Mouse (Mus musculus): Measurements from ENCODE around the gene Traf5. TPM values are rescaled to one million over a fixed set of nuclear protein-coding genes. Genes with fewer than 3 reads are reported as not detected.

Traf5 gene
- total RNA-seq, 2 experiments from 2014 or later, result 5.6 to 8.7 TPM

DNA sequence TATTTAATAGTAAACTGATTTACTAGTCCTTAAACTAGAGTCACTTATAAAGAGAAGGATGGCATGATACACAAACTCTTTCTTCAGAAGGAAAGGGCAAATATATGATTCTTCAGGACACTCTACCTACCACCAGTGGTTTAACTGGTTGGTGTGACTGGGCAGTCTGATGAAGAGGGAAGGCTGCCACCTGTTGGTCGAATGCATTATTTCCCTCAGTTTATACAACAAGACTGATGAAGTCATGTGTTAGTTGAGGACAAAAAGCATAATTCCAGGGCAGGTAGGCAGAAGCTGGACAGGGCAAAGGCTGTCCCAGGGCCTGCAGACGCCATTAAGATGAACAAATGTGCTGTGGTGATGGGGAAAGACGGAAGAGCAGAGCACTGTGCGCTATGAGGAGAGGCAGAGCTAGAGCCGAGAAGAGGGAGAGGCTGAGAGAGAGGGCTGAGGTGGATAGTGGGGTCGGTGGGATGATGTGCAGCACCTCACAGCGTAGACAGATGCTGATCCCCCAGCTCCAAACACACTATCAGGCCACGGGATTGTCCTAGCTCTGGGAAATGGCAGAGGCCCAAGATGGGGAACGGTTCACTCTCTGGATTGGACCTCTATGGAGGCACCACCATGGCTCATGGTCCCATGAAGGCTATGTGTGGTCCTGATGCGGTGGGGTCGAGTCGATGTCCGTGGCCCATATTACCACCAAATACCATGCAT is 2.3 kb upstream of the Traf5 start:
- intact Hi-C loops (cut with DNase I), result no loop called here
- peak; percentile 66 to 72 for DNase-seq (ENCODE audit: low spot score in 2 of 2)

DNA sequence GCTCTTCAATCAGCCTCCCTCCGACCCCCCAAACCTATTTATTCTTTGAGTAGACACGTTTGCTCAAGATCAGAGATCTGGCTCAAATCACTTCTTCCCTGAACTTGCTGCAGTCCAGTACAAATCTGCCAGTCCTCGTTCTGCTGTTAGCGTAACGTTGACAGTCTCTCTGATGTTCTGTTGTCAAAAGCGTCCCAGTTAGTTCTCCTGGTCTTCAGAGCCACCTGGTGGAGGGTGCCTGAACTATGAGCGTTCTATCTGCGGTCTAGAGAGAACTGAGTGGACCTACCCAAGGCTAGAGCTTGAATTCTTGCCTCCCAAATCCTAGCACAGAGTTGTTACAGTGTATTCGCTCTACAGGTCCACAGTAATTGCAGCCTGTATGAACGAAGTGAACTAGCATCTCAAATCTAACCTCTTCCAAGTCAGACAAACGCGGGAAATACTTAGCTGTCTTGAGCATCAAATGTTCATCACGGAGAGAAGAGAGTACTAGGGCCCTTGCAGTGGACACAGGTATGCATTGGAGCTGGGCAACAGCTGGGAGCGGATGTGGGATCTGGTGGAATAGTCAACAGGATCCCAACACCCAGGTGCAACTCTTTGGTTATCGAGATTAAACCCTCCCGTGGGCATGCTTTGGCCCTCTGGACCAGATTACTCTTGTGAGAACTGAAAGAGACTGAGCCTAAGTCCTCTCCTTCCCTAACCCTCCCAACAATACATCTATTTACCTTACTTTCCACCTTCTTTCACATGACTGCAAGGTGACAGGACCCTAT is 711 bp upstream of the Traf5 start:
- intact Hi-C loops (cut with DNase I), result loop anchor here (1.0 to 2.0 kb wide), 3 partner anchors 99 to 258 kb away; no protein-coding TSS in a partner anchor

DNA sequence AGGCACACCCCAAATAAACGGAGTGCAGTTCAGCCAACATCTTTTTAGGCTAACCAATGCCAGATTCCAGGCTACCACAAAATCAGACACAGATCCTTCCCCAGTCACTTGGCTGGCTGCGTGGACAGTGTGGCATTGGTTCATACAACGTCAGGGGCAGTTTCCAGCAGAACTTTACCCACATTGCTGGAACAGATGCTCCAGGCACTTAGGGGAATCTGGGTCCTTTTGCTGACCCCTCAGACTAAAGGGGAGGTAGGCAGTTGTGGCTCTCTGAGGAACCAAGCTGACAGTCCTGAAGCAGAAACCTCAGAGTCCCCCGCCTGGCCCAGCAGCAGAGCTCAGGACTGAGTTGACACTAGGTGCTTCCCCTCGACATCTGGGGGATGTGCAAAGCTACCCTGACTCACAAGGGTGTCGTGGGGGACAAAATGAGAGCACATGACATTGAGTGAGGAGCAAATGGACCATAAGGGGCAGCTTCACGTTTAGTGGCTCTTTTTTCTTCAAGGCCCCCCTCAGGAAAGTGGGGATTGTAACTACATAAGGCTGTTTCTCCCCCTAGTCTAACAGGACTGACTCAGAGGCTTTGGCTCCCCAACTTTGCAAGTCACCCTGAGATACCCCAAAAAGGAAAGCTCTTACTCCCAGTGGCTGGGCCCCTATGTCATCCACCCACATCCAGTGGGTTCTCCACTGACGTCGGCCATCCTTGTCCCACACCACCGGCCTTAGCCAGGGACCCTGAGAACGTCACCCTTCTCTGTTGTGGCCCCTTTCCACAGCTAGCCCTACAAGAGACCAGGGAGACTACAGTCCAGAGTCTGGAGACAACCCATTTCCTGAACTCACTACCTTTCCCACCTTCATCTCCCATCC is 1.4 kb downstream of the Traf5 start:
- intact Hi-C loops (cut with DNase I), result no loop called here
- DNase-seq (ENCODE audit: low spot score in 2 of 2), result no peak

More for the DNA sequence above, 711 bp upstream of the Traf5 start:
- peak; percentile 86 to 95 for DNase-seq (ENCODE audit: low spot score in 2 of 2)

DNA sequence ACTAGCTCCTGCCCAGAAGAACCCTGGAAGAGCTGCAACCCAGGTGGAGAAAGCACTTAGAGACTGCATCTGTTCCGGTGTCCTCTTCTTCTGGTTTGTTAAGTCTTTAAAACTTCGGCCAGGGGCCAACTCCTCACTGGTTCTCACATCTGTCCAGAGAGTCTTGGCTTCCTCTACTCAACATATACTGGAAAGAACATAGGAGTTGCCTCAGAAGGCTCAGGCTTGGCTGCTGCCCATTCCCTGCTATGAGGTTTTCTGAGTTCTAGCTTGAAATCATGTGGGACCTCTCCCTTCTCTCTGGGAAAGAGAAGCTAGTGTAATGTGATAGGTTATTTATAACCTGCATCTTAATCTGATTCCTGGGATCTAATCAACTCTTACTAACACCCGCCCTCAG is 2.1 kb downstream of the Traf5 start:
- DNase-seq (ENCODE audit: low spot score in 2 of 2), result peak in 1 of 2 experiments; percentile 51
- intact Hi-C loops (cut with DNase I), result no loop called here

DNA sequence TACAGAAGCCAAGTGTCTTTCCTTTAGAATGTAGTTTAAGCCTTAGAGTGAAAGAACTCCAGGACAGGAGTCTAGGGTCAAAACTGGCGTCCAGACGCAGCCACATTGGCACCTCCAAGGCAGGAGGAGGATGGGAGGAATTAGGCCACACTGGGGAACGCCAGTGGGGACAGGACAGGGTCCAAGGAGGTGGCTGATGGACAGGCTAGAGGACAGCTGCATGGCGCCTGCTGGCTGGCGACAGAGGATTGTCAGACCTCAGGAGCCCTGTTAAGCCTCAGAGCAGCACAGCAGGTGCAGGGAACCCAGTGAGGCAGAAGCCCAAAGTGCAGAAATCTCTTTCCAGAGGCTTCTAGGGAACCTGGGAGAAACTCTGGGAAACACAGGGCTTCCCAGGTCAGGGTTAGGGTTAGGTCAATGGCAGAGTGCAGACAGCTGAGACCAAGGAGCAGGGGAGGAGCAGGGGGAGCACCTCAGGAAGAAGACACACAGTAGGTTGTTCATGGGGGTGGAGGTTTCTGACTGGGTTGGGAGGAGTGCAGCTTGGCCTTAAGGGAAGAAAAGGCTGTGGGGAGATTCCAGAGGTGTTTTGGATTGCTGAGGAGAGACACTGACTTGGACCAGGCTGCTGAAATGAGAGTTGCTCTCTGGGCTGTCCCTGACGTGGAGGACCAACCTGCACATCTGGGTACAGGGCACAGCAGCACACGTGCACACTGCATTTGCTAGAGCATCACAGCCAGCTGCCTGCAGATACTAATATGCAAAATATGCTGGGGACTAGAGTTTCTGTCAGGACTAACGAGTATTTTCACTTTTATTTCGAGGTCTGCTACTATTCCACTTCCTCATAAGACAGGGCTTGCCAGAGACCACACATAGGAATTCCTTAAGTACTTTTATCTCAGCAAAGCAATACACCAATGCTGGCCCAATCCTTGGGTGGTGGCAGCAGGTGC is 2.9 kb downstream of the Traf5 start:
- intact Hi-C loops (cut with DNase I), result no loop called here
- no peak for DNase-seq (ENCODE audit: low spot score in 2 of 2)

DNA sequence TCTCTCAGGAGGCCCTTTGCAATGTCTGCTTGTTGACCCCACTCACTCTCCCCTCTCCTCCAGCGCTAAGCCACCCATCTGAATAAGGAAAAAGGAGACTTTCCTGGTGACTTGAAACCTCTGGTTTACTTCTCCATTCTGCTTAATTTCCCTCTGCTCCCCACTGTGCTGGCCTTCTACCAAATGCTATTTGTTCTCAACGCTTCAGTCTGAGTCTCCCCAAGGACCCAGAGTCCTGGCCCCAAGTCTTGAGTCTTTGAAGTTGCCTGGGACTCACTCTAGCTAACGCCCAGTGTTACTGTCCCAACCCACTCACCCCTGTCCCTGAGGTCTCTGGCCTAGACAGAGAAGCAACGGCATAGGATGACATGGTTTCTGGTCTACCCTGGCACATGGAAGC is 4.3 kb downstream of the Traf5 start:
- intact Hi-C loops (cut with DNase I), result no loop called here
- no peak for DNase-seq (ENCODE audit: low spot score in 2 of 2)

DNA sequence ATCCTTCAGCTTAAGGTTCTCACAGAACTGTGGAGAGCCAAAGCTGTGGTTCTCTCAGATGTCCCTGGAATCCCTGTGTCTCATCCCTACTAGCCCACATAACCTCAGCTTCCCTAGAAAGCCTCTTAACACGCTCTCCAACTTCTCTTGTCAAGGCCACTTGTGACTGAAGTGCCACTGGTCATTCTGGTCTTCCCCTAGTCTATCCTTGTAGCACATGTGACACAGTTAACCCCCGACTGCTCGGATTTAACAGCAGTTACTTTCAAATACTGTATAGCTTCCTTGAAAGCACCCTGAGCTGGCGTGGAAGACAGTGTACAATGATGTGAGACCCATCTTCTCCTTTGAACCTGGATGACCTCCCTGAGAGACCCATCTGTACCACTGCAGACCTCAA is 5.3 kb downstream of the Traf5 start:
- intact Hi-C loops (cut with DNase I), result no loop called here
- DNase-seq (ENCODE audit: low spot score in 2 of 2), result no peak

DNA sequence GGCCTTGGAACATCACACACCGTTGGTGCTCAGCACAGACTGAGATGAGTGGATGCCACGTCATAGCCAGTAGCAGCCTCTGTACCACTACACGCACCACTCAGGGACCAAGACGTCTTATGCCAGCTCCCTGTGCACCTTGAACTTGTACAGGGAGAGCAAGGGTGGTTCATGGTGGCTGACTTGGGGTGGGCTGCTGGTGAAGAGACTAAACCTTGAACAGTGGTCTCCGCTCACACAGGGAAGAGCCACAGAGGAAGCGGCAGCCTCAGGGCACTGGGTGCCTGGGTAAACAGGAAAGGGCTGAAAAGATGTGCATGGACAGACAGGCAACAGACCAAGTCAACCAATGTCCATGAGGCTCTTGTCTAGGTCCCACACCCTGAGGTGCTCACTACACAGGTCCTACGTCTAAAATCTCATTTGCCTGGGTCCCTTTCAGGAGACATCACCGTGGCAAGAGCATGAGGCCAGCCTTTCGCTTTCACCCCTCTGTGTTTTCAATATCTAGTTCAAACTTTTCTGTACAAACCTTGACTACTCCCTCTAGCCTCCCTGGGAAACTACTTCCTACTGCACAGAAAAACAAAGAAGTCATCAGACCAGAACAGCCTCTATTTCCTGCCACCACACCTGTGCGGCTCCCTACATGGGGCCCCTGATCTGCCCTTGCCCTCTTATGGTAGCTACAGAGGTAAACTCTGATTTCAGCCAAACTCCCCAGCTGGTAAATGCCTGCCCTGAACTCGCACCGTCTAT is 5.9 kb downstream of the Traf5 start:
- intact Hi-C loops (cut with DNase I), result no loop called here
- no peak for DNase-seq (ENCODE audit: low spot score in 2 of 2)

DNA sequence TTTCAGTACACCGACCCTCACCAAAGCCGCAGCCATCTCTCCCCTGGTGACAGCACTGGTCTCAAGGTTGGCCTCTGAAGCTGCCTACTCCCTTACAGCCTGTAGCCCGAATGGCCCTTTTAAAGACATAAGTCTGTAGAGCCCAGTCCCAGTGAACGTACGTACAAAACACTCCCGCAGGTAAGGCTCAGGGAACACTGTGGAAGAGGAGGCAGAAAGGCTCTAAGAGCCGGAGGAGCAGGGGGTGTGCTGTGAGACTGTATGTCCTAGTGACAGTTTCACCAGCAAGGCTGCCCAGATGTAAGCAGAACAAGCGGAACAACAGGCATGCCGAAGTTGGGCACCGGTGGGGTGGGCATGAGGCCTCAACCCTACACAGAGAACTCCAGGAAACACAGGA is 7.1 kb downstream of the Traf5 start:
- intact Hi-C loops (cut with DNase I), result no loop called here
- DNase-seq (ENCODE audit: low spot score in 2 of 2), result no peak

DNA sequence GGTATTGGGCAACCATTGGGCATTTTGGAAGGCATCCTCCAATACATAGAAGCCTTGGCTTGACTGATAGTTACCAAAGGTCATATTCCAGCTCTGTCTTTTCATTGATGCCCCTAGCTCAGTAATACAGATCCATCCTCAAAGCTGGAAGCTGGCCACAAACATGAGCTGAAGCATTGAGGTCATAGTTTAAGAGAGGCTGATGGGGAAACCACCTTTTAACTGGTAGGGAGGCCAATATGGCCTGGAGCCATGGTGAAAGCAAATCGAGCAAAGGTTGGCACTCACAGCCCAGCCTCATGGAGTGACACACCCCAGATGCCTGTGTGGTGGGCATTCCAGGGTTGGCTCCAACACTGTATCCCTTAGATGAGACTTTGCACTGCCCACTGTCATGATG is 9.7 kb downstream of the Traf5 start:
- no peak for DNase-seq (ENCODE audit: low spot score in 2 of 2)
- intact Hi-C loops (cut with DNase I), result no loop called here

DNA sequence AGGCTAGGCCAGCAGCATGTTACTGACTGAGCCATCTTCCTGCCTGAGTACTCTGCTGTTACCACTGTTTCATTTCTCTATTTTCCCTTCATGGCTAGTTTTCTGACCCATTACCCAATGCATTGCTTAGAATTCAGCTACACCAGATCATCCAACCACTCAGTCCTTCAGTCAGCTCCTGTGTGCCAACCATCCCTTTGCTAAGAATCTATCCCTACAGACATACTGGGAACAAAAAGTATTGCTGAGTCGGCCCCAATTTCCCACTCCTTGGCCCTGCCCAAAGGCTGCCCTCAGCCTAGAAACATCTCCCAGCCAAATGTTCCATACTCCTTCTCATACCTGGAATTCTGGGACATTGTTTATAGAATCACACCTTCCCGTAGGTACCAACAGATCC is 11.2 kb downstream of the Traf5 start:
- no peak for DNase-seq (ENCODE audit: low spot score in 2 of 2)
- intact Hi-C loops (cut with DNase I), result no loop called here

DNA sequence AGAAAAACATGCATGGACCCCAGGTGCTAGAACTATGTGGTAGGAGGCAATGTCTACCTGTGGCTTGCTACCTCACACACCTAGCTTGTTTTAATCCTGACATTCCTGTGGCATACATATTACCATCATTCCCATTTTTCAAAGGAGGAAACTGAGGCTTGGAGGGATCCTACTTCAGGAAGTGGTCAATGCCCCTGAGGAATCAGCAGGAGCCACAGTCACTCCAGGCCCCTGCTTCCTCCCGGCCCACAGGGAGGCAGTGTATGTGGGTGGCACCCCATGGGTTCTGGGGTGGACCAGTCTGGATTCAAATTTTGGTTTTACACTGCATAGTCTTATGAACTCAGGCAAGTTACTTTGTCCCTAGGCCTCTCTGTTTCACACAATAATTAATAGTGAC is 13.2 kb downstream of the Traf5 start:
- no peak for DNase-seq (ENCODE audit: low spot score in 2 of 2)

DNA sequence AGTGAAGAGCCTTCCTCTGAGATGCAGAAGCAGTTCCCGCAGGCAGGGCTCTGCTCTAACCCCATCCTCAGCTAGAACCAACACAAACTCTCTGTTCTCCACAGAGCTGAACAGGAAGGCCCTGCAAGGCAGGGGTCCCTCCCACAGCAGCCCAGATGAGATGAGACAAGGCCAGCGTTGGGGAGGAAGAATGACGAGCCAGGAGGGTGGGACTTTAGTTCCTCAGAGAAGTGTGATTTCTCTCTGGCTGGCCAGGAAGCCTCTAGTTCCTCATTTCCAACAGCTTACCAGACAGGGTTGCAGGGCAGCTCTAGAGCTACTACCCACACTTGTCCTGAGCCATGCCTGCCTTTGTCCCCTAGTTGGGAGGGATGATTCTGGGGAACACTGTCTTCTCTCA is 14.0 kb downstream of the Traf5 start:
- intact Hi-C loops (cut with DNase I), result no loop called here
- DNase-seq (ENCODE audit: low spot score in 2 of 2), result peak in 1 of 2 experiments; percentile 51

More for the DNA sequence above, 13.2 kb downstream of the Traf5 start:
- intact Hi-C loops (cut with DNase I), result no loop called here

DNA sequence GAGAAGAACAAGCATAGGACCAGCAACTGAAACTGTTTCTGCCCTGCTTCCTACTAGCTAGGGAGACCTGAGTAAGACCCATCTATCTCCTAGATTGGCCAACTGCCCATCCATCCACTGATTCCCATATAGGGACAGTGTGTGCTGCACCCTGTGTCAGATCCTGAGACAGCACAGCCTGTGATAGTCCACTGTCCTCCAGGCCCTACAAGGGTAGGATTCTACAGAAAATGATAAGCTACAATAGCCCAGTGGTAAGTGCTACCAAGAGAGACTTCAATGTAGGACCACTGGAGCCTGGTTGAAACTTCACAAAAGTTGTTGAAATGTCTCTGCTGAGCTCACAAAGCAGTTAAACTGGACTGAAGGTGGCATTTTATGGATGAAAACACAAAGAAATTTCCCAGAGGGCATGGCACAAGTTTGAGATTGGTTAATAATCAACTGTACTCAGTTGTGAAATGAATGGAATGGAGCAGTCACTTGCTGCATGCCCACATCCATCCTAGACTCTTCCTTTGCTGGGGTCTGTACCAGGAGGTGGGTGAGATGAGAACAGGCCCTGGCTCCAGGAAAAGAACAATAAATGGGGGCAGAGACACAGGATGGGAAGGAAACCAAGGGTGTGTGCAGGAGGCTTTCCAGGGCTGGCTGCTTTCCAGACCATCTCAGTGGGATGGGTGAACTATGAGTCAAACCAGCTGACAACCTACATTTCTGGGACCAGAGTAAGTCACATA is 15.4 kb downstream of the Traf5 start:
- DNase-seq (ENCODE audit: low spot score in 2 of 2), result peak in 1 of 2 experiments; percentile 75
- intact Hi-C loops (cut with DNase I), result no loop called here

DNA sequence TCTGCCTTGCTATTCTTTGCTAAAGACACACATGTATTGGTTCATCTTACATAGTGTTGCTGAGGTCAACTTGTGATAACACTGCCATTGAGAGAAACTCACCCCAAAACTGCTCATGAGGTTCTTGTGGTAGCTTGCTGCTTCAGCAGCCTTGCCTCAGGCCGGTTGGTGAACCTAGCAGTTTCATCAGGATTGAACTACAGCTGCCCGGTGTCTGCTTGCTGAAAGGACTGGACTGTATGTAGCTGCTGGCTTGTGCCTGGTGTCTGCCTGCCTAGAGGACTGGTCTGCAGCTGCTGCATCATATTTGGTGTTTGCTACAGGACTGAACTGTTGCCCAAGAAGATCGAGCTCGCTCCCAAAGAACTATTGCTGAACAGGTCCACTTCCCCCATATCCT is 16.3 kb downstream of the Traf5 start:
- intact Hi-C loops (cut with DNase I), result no loop called here
- DNase-seq (ENCODE audit: low spot score in 2 of 2), result no peak

DNA sequence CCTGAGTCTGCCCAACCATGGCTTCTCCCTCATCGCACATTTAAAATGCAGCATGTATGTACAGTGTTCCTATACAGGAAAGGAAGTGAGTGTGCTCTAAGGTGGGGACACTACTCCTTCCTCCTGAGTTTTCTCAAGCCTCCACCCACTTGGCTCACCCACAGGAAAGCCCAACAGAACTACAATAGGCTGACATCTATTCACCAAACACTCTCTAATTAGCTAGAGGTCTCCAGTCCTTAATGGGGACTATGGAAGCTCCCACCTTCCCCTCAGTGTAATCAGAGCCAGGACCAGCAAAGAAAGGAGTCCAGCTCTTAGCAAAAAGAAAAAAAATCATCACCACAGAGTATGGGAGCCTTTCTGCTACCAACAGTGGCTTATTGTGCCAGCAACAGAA is 17.5 kb downstream of the Traf5 start:
- no peak for DNase-seq (ENCODE audit: low spot score in 2 of 2)
- intact Hi-C loops (cut with DNase I), result no loop called here

DNA sequence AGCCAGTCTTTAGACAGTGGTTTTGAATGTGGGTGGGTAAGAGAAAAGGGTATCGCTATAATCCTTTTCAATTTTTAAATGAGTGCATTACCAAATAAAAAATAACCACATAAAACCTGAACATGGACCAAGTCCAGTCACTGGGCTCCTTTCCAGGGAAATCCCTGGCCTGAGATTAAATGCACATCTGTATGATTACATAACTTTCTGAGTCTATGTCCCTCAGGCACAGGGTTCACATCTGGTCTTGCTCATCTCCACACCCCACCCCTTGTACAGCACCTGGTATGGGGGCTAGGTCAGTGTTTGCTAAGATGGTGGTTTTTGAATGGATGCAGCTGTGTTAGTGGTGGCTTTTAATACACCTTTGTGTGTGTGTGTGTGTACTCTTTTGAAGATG is 19.9 kb downstream of the Traf5 start:
- intact Hi-C loops (cut with DNase I), result no loop called here
- DNase-seq (ENCODE audit: low spot score in 2 of 2), result no peak

DNA sequence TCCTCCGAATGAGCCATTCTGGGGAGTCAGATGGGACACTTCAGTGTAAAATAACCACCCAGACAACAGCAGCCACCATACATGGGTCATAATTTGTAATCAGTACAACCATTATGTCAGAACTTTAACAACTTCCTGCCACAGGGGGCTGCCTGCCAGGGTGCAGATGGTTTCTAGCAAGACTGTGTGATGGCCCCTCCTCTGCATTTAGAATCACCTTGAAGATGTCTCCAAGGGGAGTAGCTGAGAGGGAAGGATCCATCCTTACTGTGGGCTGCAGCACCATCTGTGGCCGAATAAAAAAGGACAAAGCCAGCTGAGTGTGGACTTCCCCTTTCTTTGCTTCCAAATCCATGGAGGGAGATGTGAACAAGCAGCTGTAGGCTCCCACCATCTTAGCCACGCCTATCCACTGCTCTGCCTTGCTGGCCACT is 21.7 kb downstream of the Traf5 start:
- intact Hi-C loops (cut with DNase I), result no loop called here

More for the DNA sequence above, 21.7 kb downstream of the Traf5 start:
- DNase-seq (ENCODE audit: low spot score in 2 of 2), result peak in 1 of 2 experiments; percentile 69

Measured in left cerebral cortex, postnatal 25 days (tissue).